Mouse (Mus musculus) monocyte, adult 5-6 weeks (primary cell): ENCODE results near the gene Enox2. TPM values are rescaled to one million over a fixed set of nuclear protein-coding genes. Genes with fewer than 3 reads are reported as not detected.

Experiments used
- ATAC-seq: fragments of 153-309, 156-312 bp; replicated peaks from 2 replicates; pipeline ENCODE4 v1.8.0; 2017; ENCODE audit warnings: mild to moderate bottlenecking; ENCODE audit not compliant: low TSS enrichment, insufficient number of reproducible peaks, severe bottlenecking, poor library complexity, low FRiP score
- total RNA-seq: library from RNA; stranded (forward); fragments of 200-1000, 200-491, 200-594 nt; gene quantifications from 3 replicates; pipeline ENCODE4 v1.2.3, GENCODE M21; 2017

The Enox2 gene
- total RNA-seq, 1 experiment from 2014 or later = 20.2 TPM

GRCm38 (mm10) chrX:49045118-49045517 is 242.9 kb downstream of the Enox2 start:
- no peak for ATAC-seq

GRCm38 (mm10) chrX:49009746-49010145 is 278.3 kb downstream of the Enox2 start:
- ATAC-seq = no peak

GRCm38 (mm10) chrX:49005655-49006054 is 282.4 kb downstream of the Enox2 start:
- no peak for ATAC-seq

GRCm38 (mm10) chrX:49002892-49003291 is 285.2 kb downstream of the Enox2 start:
- ATAC-seq = no peak

GRCm38 (mm10) chrX:48985653-48986052 is 302.4 kb downstream of the Enox2 start:
- ATAC-seq = no peak

GRCm38 (mm10) chrX:48984451-48984850 is 303.6 kb downstream of the Enox2 start:
- no peak for ATAC-seq

Other genes starting within 250 kb of the Enox2 start
- gene Arhgap36, start 175.7 kb upstream of the Enox2 start, total RNA-seq = not detected in 3 replicates